Mouse (Mus musculus) erythroblast, embryonic 14.5 days (primary cell): ENCODE data around the gene Scaf11. TPM values are rescaled to one million over a fixed set of nuclear protein-coding genes. Genes with fewer than 3 reads are reported as not detected.
"Not testable (repeated sequence)": the region's sequence is repeated elsewhere in the genome, so short reads cannot be mapped to it uniquely, and the experiment has no call there.

ENCODE experiments used
- H3K27me3 ChIP-seq: 2 replicates; pipeline ENCODE4 v1.6.1; 2012; ENCODE audit warnings: inconsistent platforms; ENCODE audit not compliant: control insufficient read depth
- H3K36me3 ChIP-seq: 2 replicates; pipeline ENCODE4 v1.6.1; 2012; ENCODE audit warnings: mild to moderate bottlenecking, inconsistent platforms; ENCODE audit not compliant: control insufficient read depth
- H3K4me1 ChIP-seq: 2 replicates; pipeline ENCODE4 v1.6.1; 2012; ENCODE audit warnings: inconsistent platforms; ENCODE audit not compliant: control insufficient read depth
- H3K4me3 ChIP-seq: replicated peaks from 2 replicates; pipeline ENCODE3; 2012; ENCODE audit warnings: moderate library complexity, mild to moderate bottlenecking, inconsistent platforms
- H3K9me3 ChIP-seq: 2 replicates; pipeline ENCODE4 v1.6.1; 2012; ENCODE audit warnings: low read length, inconsistent platforms, mixed read lengths; ENCODE audit not compliant: control insufficient read depth
- GATA1 ChIP-seq: IDR thresholded peaks from 2 replicates; pipeline ENCODE4 v1.6.1; 2012; ENCODE audit warnings: low read length, inconsistent platforms, mixed read lengths
- TAL1 ChIP-seq: IDR thresholded peaks from 3 replicates; pipeline ENCODE4 v1.6.1; 2012; ENCODE audit warnings: low read length, inconsistent platforms, mixed read lengths
- polyA plus RNA-seq: library from polyadenylated mRNA; stranded (reverse); fragments of >175 nt; gene quantifications from 2 replicates; pipeline ENCODE4 v1.2.3, GENCODE M21; 2012

The Scaf11 gene
- polyA plus RNA-seq = 2.7 TPM in 2 replicates

DNA sequence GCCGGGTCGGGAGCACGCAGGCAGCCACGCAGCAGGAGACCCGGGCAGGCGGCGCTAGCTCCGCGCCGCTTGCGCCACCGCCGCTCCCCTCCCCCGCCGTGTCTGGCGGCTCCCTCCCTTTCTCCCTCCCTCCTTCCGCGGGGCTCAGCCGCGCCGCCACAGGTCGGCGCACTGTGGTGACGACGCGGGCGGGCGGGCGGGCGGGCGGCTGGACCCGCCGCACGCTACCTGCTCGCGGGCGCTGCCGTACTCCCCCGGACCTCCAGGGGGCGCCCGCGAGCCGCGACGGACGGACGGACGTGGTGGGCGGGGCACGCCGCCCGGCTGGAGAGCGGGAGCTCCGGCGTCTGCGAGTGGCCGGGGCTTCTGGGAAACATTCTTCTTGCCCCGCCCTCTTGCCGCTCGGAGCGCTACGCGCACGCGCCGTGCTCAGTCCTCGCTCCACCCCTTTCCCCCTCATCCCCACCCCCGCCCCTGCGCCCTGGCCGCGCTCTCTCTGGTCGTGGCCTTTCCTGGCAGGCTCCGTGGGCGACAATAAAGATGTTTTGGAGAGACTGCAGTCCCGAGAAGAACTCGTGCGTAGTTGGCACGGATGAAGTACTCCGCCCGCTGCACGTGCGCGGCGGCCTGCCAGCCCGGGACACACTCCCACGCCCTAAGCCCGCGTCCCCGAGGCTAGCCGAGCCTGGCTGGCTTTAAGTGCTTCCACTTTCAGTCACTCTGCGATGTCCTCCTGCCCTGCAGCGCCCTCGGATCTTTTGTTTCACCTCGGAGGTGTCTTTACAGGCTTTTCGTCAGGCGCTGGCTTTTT is at the start of gene Scaf11:
Gene Scaf11, minus strand, starts transcription at position 114 of the 811 bp plus-strand sequence.
- TF ChIP-seq GATA1 = no peak
- no peak for TF ChIP-seq TAL1
- Histone ChIP-seq H3K4me1 (peaks cover 52% of the 10 kb centered on the region), H3K36me3 (peaks cover 29% of the 10 kb centered on the region), H3K4me3 (peak within 1 kb of the TSS; percentile 97), H3K9me3 (peaks cover 10% of the 10 kb centered on the region), H3K27me3 (no peaks in the 10 kb centered on the region)

DNA sequence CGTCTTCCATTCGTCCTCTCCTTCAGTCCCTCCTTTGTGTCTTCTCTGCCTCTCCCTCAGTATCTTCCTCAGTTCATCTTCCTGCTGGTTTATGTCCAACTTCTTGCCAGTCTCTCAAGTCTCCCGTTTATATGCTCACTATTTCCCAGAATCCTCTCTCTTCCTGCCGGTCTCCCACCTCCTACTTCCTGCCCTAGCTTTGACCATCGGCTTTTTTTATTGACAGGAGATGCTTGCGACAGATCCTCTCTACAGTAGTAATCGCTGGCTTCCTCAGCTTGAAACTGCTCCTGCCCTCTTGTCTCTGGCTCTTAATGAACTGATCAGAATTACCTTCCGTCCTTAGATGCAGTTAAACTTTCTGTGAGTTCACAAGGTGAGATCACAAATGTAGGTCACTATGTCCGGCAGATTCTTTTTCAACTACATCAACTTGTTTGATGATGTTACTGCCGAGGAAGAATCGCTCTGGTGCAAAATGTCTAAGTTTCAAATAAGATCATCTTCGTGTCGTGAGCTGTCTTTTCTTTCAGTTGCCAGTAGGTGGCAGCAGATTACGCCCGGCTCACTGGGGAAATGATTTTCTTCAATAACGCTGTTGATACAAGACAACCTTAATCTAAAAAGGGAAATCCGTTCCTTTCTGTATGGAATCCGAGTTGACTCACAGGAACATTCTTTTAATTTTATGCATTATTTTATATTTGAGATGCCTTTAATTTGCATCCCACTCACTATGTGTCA is 46.6 kb upstream of the Scaf11 start:
- no peak for TF ChIP-seq GATA1
- no peak for TF ChIP-seq TAL1
- Histone ChIP-seq H3K9me3 (peaks cover 15% of the 10 kb centered on the region), H3K27me3 (no peaks in the 10 kb centered on the region; the same call in 1 of the 2 replicates), H3K36me3 (no peaks in the 10 kb centered on the region), H3K4me1 (no peaks in the 10 kb centered on the region), H3K4me3 (no peak overlapping the region)

DNA sequence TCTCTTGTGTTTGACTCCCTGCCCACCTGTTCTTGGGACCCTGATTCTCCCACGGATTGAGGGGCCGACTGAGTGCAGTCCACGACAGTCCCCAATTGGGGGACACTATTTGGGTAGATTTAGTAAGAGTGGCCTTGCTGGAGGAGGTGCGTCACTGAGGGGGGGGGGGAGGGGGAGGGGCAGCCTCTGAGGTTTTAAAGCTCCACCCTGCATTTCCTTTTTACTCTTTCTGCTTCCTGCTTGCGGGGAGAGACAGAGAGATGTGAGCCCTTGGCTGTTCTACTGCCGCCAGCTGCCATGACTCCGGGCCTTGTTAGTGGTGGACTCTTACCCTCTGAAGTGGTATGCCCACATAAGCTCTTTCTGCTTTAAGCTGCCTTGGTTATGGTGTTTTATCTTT is 37.0 kb upstream of the Scaf11 start:
- H3K4me3 ChIP-seq = no peak overlapping the region
- no peaks in the 10 kb centered on the region for H3K27me3 ChIP-seq
- H3K9me3 ChIP-seq = peaks cover 15% of the 10 kb centered on the region
- H3K36me3 ChIP-seq = no peaks in the 10 kb centered on the region
- H3K4me1 ChIP-seq = no peaks in the 10 kb centered on the region; the same call in 1 of the 2 replicates
- no peak for TF ChIP-seq TAL1
- TF ChIP-seq GATA1 = no peak

DNA sequence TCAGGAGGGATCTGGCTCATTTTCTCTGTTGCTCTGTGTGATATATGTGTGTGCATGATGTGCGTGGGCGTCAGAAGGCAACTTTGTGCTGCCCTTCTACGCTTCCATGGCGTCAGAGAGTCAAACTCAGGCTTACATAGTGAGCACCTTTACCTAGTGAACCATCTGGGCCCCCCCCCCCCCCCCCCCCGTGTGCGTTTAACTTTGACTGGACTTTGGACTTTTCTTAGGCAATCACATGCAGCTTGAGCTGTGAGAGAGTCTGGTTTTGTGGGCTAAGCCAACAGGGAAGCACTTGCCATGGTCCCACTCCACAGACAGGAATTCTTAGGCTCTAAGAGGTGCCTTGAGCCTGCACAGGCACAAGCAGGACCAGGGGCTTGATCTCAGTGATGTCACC is 33.6 kb upstream of the Scaf11 start:
- Histone ChIP-seq H3K4me3 (no peak overlapping the region), H3K27me3 (no peaks in the 10 kb centered on the region), H3K36me3 (no peaks in the 10 kb centered on the region), H3K4me1 (peaks cover 5% of the 10 kb centered on the region), H3K9me3 (peaks cover 5% of the 10 kb centered on the region)
- TF ChIP-seq GATA1 (no peak), TAL1 (no peak)

DNA sequence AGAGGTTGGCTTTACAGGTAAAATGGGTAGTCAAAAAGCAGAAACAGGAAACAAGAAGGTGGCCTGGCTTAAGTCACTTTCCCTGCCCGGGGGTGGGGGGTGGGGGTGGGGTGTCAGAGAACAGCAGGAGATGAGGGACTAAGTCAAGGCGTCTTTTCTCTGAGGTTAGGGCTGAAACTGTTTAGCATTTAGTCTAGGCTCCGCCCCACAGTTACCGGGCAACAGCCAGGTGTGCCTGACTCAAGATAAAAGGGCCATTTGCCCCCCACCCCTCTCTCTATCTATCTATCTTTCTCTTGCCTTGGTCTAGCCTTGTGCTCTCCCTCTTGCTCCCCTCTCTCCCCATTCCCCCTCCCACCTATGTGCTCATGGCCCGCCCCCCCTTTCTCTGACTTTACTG is 32.9 kb upstream of the Scaf11 start:
- H3K9me3 ChIP-seq = peaks cover 5% of the 10 kb centered on the region
- H3K27me3 ChIP-seq = no peaks in the 10 kb centered on the region
- peaks cover 9% of the 10 kb centered on the region for H3K4me1 ChIP-seq
- TF ChIP-seq GATA1 = no peak
- TF ChIP-seq TAL1 = no peak
- no peaks in the 10 kb centered on the region for H3K36me3 ChIP-seq
- no peak overlapping the region for H3K4me3 ChIP-seq

DNA sequence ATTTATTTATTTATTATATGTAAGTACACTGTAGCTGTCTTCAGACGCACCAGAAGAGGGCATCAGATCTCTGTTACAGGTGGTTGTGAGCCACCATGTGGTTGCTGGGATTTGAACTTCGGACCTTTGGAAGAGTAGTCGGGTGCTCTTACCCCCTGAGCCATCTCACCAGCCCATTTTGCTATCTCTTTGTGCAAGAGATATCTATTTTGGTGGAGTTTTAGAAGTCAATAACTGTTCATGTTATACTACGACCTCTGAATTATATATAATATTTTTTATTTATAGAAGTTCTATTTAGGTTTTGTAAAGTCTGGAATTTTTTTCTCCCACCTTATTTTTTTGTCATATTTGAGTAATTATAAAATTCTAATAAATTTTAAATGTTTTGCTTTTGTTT is 32.3 kb upstream of the Scaf11 start:
- not testable (repeated sequence) for H3K27me3 ChIP-seq, H3K9me3 ChIP-seq, H3K4me1 ChIP-seq

DNA sequence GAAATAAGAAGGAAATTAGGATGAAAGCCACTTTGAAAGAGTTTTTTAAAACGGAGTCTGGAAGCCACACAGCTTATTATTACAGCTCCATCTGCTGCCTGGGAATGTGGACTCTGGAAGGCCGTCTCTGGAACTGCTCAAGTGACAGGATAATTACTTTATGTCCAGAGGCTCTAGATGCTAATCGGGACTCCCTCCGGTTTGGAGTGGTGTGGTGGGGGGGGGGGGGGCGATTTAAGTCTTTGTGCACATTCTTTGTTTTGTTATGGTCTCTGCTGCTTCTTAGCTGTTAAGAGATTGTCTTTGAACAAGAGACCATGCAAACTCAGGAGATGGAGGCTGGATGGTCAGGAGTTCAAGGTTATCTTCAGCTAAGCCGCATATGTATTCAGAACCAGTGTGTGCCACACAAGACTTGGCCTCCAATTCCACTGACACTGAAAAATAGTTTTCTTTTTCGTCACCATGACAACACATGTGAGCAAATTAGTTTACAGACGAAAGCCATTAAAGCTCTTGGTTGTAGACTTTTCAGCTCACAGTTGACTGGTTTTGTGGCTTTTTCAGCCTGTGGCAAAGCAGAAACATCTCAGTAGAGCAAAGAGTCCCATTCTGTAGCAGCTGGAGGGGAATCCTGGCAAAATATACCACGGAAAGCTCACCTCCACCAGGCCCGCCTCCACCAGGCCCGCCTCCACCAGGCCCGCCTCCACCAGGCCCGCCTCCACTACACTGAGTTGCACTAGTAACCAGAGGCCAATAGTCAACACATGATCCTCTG is 31.4 kb upstream of the Scaf11 start:
- Histone ChIP-seq H3K4me3 (no peak overlapping the region), H3K27me3 (no peaks in the 10 kb centered on the region; the same call in 1 of the 2 replicates), H3K4me1 (peaks cover 11% of the 10 kb centered on the region), H3K9me3 (peaks cover 5% of the 10 kb centered on the region), H3K36me3 (no peaks in the 10 kb centered on the region)
- TF ChIP-seq GATA1 (no peak), TAL1 (no peak)

More for the DNA sequence above, 32.3 kb upstream of the Scaf11 start:
- H3K36me3 ChIP-seq, H3K4me3 ChIP-seq: not testable (repeated sequence)

DNA sequence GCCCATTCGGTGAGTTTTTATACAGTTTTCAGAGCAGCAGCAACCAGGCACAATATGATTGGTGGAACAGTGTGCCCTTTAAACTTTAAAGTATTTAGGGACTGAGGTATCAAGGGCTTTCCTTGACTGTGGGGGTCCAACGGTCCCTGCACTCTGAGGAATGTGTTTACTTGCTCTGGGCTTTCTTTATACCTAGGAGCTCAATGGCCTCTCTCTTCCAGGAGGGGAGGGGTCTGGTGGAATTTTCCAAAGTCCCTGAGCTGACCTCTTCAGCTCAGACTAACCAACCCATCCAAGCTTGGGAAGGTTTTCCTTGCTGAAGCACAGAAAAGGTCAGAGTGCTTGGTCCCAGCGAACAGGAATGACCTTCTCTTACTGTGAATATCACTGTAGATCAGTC is 30.8 kb upstream of the Scaf11 start:
- peaks cover 5% of the 10 kb centered on the region for H3K9me3 ChIP-seq
- TF ChIP-seq GATA1 (no peak), TAL1 (no peak)
- no peaks in the 10 kb centered on the region for H3K36me3 ChIP-seq
- peaks cover 11% of the 10 kb centered on the region for H3K4me1 ChIP-seq
- no peak overlapping the region for H3K4me3 ChIP-seq
- H3K27me3 ChIP-seq = no peaks in the 10 kb centered on the region; the same call in 1 of the 2 replicates

DNA sequence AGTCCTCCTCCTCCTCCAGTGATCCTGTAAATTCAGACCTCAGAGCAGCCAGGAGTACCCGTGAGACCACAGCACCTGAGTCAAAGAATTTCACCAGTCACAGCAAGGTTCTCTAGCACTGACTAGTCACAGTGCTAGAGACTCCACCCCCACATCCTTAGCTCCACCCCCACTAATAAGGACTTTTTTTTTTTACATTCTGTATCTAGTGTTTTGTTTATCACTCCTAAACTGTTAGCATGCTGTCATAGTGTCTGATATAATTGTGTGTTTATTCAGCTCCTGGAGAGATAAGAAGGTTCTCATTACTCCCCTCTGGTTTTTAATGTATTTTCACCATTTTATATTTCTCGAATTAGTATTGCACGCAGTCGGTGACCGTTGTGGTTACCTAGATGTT is 29.5 kb upstream of the Scaf11 start:
- TF ChIP-seq TAL1 (no peak), GATA1 (no peak)
- H3K27me3 ChIP-seq = no peaks in the 10 kb centered on the region; the same call in 1 of the 2 replicates
- peaks cover 4% of the 10 kb centered on the region for H3K9me3 ChIP-seq
- no peak overlapping the region for H3K4me3 ChIP-seq
- no peaks in the 10 kb centered on the region for H3K36me3 ChIP-seq
- peaks cover 11% of the 10 kb centered on the region for H3K4me1 ChIP-seq
